Mouse (Mus musculus) layer of hippocampus, adult 8-10 months (tissue): ENCODE measurements around the gene Obox1. TPM values are rescaled to one million over a fixed set of nuclear protein-coding genes. Genes with fewer than 3 reads are reported as not detected.
"Not testable (repeated sequence)": the region's sequence is repeated elsewhere in the genome, so short reads cannot be mapped to it uniquely, and the experiment has no call there.

Experiments used
- DNase-seq, 2 experiments: peaks; one replicate each; pipeline ENCODE4 v3.0.0; 2022; ENCODE audit warnings: low spot score in 2 of 2
- total RNA-seq, 4 experiments: library from RNA; stranded (reverse); gene quantifications; 2 replicates each; pipeline ENCODE4 v1.2.4; 2022

Obox1 gene
- not detected for total RNA-seq

GRCm38 (mm10) chr7:15388421-15388998 lies at the start of gene Obox1, which contains the start of gene Obox2:
TSS of gene Obox1 (plus strand) at chr7:15388948.
TSS of gene Obox2 (plus strand) at chr7:15388721.
- DNase-seq, result not testable (repeated sequence)

GRCm38 (mm10) chr7:15399147-15399874 lies 10.6 kb downstream of the Obox1 start:
- DNase-seq, result not testable (repeated sequence)

DNA sequence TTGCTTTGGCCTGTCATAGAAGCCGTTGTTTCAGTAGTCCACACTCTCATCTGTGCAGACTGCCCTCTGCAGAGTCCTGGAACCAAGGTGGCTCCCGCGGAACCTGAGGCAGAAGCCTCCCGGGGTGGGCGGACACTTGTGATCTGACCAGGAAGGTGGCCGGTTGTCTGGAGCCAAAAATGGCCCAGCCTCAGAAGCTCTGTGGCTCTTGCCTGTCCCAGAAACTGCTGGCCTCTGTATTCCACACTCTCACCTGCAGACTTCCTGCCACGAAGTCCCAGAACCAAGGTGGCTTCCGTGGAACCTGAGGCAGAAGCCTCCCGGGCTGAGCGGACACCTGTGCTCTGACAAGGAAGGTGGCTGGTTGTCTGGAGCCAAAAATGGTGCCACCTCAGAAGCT lies 18.1 kb downstream of the Obox1 start:
- not testable (repeated sequence) for DNase-seq

- DNase-seq, result not testable (repeated sequence)
Measured at GRCm38 (mm10) chr7:15418046-15418445, 29.3 kb downstream of the Obox1 start.

DNA sequence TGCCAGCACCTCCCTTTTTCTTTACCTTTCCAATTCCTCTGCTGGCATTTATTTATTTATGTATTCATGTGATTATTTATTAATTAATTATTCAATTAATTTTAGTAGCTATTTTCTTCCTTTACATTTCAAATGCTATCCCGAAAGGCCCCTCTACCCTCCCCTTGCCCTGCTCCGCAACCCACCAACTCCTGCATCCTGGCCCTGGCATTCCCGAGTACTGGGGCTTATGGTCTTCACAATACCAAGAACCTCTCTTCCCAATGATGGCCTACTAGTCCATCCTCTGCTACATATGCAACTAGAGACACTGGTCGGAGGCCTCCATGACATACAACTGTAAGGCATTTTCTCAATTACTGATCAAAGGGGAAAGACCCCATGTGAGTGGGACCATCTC lies 36.8 kb downstream of the Obox1 start:
- not testable (repeated sequence) for DNase-seq

- DNase-seq, result not testable (repeated sequence)
Measured at GRCm38 (mm10) chr7:15509411-15509810, 120.7 kb downstream of the Obox1 start.

Other genes starting within 250 kb of the Obox1 start
- gene Obox2, start 227 bp upstream of the Obox1 start, total RNA-seq, result not detected